9 mouse cellular contexts compared by ENCODE assay signal in the genomic region with DNA sequence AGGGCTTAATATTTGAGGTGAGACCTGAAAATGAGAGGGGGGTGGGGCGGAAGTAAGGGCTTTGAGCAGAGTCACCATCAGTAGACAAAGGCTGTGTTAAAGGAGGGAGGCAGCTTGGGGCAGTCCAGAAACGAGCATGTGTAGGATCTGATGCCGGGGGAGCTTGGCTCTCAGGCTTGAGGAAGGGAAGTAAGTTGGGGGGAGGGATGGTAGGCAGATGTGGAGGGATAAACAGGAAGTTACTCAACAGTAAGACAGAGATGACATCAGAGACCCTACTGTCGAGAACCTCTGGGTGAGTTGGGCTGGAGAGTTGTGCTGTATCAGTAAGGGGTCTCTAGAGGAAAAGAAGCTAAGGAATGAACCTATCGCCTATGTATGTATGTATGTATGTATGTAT.
"Had no signal": no experiment of that assay in that cellular context is flagged by ENCODE, and none has a peak within 500 bp of the region (broad histone marks: within the 10 kb centered on the region; RNA-seq: fewer than 3 reads in every experiment).

No protein-coding gene starts in this region.

- DNase-seq: kidney, adult 8-10 months; kidney, postnatal 25 days; layer of hippocampus, postnatal 36 days; lung, adult 18-20 months; midbrain, embryonic 14.5 days; right cerebral cortex, adult 18-20 months; right cerebral cortex, postnatal 25 days; thymus, adult 18-20 months; thymus, postnatal 36 days had no signal
